Mouse (Mus musculus): ENCODE results near the gene Mlh3. TPM values are rescaled to one million over a fixed set of nuclear protein-coding genes. Genes with fewer than 3 reads are reported as not detected.

Gene Mlh3
- total and polyA plus RNA-seq, 3 experiments = 7.8 to 9.8 (median 8.3) TPM

- H3K9ac ChIP-seq (ENCODE audit: insufficient read depth, low read depth) = no peak overlapping the region
- no peak overlapping the region for H3K4me2 ChIP-seq (ENCODE audit: insufficient read depth, low read depth, poor library complexity, severe bottlenecking)
- dilution Hi-C loops (cut with MboI; ENCODE audit: extremely low pct_ligation_motif_present, extremely low pct_unique_long_range_greater_than_20kb, low sequenced_read_pairs) (no loop called here), in situ Hi-C loops (cut with MboI; ENCODE audit: low pct_ligation_motif_present, low pct_unique_long_range_greater_than_20kb, low sequenced_read_pairs) (no loop called here)
- TF ChIP-seq MAX (IDR thresholded peaks at IDR 0.05; ENCODE audit: low read length) (no peak), CTCF (conservative IDR thresholded peaks at IDR 0.05 in 1 of 2, IDR thresholded peaks at IDR 0.05 in 1 of 2; ENCODE audit: low read depth in 2 of 2, low read length in 2 of 2) (no peak), RCOR1 (conservative IDR thresholded peaks at IDR 0.05; ENCODE audit: low read depth, low read length) (no peak), PAX5 (IDR thresholded peaks at IDR 0.05; ENCODE audit: low read length) (no peak), MEF2A (IDR thresholded peaks at IDR 0.05; ENCODE audit: borderline replicate concordance, low read depth, low read length) (no peak), ZMIZ1 (IDR thresholded peaks at IDR 0.05; ENCODE audit: low read depth, low read length) (no peak), NRF1 (IDR thresholded peaks at IDR 0.05; ENCODE audit: low read depth, low read length) (no peak), ETS1 (conservative IDR thresholded peaks at IDR 0.05; ENCODE audit: low read depth, low read length) (no peak)
- H3K36me3 ChIP-seq (replicated peaks in 1 of 2; ENCODE audit: control insufficient read depth in 1 of 2, insufficient read depth in 1 of 2, low read length in 1 of 2) = peaks cover 6 to 46% of the 10 kb centered on the region in 2 experiments
- H3K4me1 ChIP-seq (ENCODE audit: control insufficient read depth in 1 of 2, insufficient read depth in 2 of 2) = peaks cover 2 to 18% of the 10 kb centered on the region in 2 experiments; a peak in 2 of 4 replicates
- no peak overlapping the region for H3K4me3 ChIP-seq (replicated peaks in 1 of 3; ENCODE audit: low read depth in 2 of 3, low read length in 2 of 3, poor library complexity in 1 of 3)
- no peak overlapping the region for H3K27ac ChIP-seq (ENCODE audit: insufficient read depth, low read depth)
- H3K79me2 ChIP-seq (replicated peaks; ENCODE audit: control insufficient read depth, extremely low read depth, insufficient read depth, poor library complexity, severe bottlenecking) = no peaks in the 10 kb centered on the region
- H3K9me3 ChIP-seq (replicated peaks; ENCODE audit: low read length) = no peaks in the 10 kb centered on the region
- H3K27me3 ChIP-seq (replicated peaks) = no peaks in the 10 kb centered on the region
- DNase-seq (ENCODE audit: extremely low read depth) = no peak
Measured at GRCm38 (mm10) chr12:85266248-85266647, 4.2 kb downstream of the Mlh3 start.

DNA sequence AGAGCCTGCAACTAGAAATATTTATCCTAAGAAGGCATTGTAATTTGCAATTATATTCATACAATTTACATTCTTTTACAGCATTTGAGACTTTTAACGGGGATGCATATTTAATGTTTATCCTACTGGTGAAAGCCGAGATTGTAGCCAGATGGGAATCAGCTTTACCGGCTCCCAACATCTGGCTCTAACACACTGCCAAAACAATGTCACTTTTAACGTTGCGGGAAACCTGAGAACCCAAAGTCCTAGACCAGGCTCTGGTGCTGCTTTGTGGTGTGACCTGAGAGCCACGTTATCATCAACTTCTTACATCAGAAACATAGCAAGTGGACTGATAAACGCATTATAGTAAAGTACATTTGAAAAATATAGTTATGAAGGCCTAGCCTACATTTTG is 5.5 kb downstream of the Mlh3 start:
- in situ Hi-C loops (cut with MboI; ENCODE audit: low pct_ligation_motif_present, low pct_unique_long_range_greater_than_20kb, low sequenced_read_pairs) (no loop called here), dilution Hi-C loops (cut with MboI; ENCODE audit: extremely low pct_ligation_motif_present, extremely low pct_unique_long_range_greater_than_20kb, low sequenced_read_pairs) (no loop called here)
- Histone ChIP-seq H3K27ac (ENCODE audit: insufficient read depth, low read depth) (no peak overlapping the region), H3K79me2 (replicated peaks; ENCODE audit: control insufficient read depth, extremely low read depth, insufficient read depth, poor library complexity, severe bottlenecking) (no peaks in the 10 kb centered on the region), H3K9me3 (replicated peaks; ENCODE audit: low read length) (no peaks in the 10 kb centered on the region), H3K36me3 (replicated peaks in 1 of 2; ENCODE audit: control insufficient read depth in 1 of 2, insufficient read depth in 1 of 2, low read length in 1 of 2) (peaks cover 12 to 58% of the 10 kb centered on the region in 2 experiments), H3K4me1 (ENCODE audit: control insufficient read depth in 1 of 2, insufficient read depth in 2 of 2) (peaks cover 2 to 15% of the 10 kb centered on the region in 2 experiments; a peak in 2 of 4 replicates), H3K9ac (ENCODE audit: insufficient read depth, low read depth) (no peak overlapping the region), H3K4me3 (replicated peaks in 1 of 3; ENCODE audit: low read depth in 2 of 3, low read length in 2 of 3, poor library complexity in 1 of 3) (no peak overlapping the region), H3K4me2 (ENCODE audit: insufficient read depth, low read depth, poor library complexity, severe bottlenecking) (no peak overlapping the region), H3K27me3 (replicated peaks) (no peaks in the 10 kb centered on the region)
- TF ChIP-seq EP300 (IDR thresholded peaks at IDR 0.05; ENCODE audit: low read length) (no peak), CTCF (conservative IDR thresholded peaks at IDR 0.05 in 1 of 2, IDR thresholded peaks at IDR 0.05 in 1 of 2; ENCODE audit: low read depth in 2 of 2, low read length in 2 of 2) (no peak), ZMIZ1 (IDR thresholded peaks at IDR 0.05; ENCODE audit: low read depth, low read length) (no peak), MYC (IDR thresholded peaks at IDR 0.05; ENCODE audit: low read depth, low read length) (no peak), JUND (conservative IDR thresholded peaks at IDR 0.05; ENCODE audit: low read depth, low read length) (no peak), POLR2AphosphoS2 (IDR thresholded peaks at IDR 0.05; ENCODE audit: low read depth, low read length) (no peak), UBTF (IDR thresholded peaks at IDR 0.05; ENCODE audit: low read depth, low read length) (no peak), RAD21 (IDR thresholded peaks at IDR 0.05; ENCODE audit: low read depth, low read length) (no peak), GABPA (IDR thresholded peaks at IDR 0.05; ENCODE audit: insufficient replicate concordance, low read depth, low read length) (no peak), PAX5 (IDR thresholded peaks at IDR 0.05; ENCODE audit: low read length) (no peak), NRF1 (IDR thresholded peaks at IDR 0.05; ENCODE audit: low read depth, low read length) (no peak), ZNF384 (IDR thresholded peaks at IDR 0.05; ENCODE audit: low read depth, low read length) (no peak), USF2 (conservative IDR thresholded peaks at IDR 0.05; ENCODE audit: low read depth, low read length) (no peak), ETS1 (conservative IDR thresholded peaks at IDR 0.05; ENCODE audit: low read depth, low read length) (no peak), ELF1 (IDR thresholded peaks at IDR 0.05; ENCODE audit: low read depth, low read length) (no peak), SMC3 (IDR thresholded peaks at IDR 0.05; ENCODE audit: low read depth, low read length) (no peak), CHD2 (IDR thresholded peaks at IDR 0.05; ENCODE audit: low read length) (no peak), TBP (conservative IDR thresholded peaks at IDR 0.05; ENCODE audit: low read depth, low read length) (no peak), POLR2A (IDR thresholded peaks at IDR 0.05; ENCODE audit: low read depth, low read length) (no peak)
- DNase-seq (ENCODE audit: extremely low read depth) = no peak
